Mouse (Mus musculus): Measurements from ENCODE around the gene Elp6. TPM values are rescaled to one million over a fixed set of nuclear protein-coding genes. Genes with fewer than 3 reads are reported as not detected.
"Not testable (repeated sequence)": the region's sequence is repeated elsewhere in the genome, so short reads cannot be mapped to it uniquely, and the experiment has no call there.

Gene Elp6
- total RNA-seq, 2 experiments from 2014 or later = 1.8 to 2.4 TPM

DNA sequence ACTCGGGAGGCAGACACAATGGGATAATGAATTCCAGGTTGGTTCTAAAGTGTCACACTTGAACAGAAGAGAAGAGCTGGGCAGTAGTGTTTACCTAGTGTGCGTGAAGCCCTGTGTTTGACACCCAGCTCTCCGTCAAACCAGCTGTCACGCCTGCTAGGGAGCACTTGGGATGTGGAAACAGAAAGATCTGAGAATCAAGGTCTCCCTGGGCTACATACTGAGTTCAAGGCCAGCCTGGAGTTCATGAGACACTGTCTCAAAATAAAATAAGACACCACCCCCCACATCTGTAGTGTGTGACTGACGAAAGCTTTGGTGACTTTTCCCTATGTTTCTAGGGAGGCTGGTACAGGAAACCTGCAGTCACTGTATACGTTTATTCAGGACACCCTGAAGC is 10.4 kb downstream of the Elp6 start:
- DNase-seq (ENCODE audit: low spot score) = no peak
- intact Hi-C loops (cut with DNase I) = no loop called here

DNA sequence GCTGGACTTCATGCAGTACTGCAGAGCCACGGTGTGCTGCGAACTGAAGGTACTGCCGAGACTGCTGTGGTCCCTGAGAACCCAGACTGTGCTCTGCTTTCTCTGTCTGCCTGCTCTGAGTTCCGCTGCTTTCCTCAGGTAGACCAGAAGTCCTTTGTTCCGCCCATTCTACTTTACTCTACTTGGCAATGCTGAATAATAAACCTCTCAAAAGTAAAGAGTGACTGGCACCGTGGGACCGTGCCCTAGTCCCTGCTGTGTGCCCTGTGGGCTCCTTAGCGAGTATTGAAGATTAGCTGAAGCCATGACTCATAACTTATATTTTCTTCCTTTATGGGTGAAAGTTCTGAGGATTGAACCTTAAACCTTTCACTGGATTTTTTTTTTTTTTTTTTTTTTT is 10.9 kb downstream of the Elp6 start:
- intact Hi-C loops (cut with DNase I) = no loop called here
- DNase-seq (ENCODE audit: low spot score) = no peak

DNA sequence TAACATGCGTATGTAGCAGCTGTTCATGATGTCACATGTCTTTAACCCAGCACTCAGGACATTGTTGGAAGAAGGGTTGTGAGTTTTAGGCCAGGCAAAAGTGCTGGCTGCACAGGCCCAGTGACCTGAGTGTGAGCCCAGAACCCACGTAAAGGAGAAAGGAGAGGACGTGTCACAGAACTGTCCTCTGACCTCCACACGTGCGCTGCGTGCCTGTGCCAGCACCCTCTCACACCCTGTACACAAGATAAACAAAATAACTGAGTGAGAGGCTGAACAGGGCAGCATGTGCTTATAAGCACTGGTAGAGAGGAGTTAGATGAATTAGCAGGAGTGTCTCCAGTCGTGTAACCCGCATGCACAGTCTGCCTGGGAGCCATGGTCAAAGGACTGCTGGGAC is 11.5 kb downstream of the Elp6 start:
- DNase-seq (ENCODE audit: low spot score) = no peak
- intact Hi-C loops (cut with DNase I) = no loop called here

DNA sequence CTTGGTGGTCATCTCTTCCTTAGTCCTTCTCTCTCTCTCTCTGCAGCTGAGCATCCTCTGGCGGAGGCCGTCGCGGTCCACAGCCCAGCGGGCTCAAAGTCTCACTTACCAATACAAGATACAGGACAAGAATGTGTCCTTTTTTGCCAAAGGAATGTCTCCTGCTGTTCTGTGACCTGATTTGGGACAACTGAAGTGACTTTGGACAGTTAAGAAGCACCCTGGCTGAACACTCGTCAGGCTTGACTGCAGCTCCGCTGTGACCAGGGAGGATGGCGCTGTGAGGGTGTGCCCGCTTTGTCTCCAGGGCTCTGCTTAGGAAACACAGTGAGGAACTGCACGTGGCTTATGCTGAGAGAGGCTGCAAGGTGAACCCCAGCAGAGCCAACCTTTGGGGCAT is 15.8 kb downstream of the Elp6 start:
- DNase-seq (ENCODE audit: low spot score) = no peak
- intact Hi-C loops (cut with DNase I) = no loop called here

- DNase-seq (ENCODE audit: low spot score) = no peak
- intact Hi-C loops (cut with DNase I) = no loop called here
Measured at GRCm38 (mm10) chr9:110322972-110323371, 18.0 kb downstream of the Elp6 start.

GRCm38 (mm10) chr9:110324181-110324580 is 19.2 kb downstream of the Elp6 start:
- intact Hi-C loops (cut with DNase I) = no loop called here
- no peak for DNase-seq (ENCODE audit: low spot score)

DNA sequence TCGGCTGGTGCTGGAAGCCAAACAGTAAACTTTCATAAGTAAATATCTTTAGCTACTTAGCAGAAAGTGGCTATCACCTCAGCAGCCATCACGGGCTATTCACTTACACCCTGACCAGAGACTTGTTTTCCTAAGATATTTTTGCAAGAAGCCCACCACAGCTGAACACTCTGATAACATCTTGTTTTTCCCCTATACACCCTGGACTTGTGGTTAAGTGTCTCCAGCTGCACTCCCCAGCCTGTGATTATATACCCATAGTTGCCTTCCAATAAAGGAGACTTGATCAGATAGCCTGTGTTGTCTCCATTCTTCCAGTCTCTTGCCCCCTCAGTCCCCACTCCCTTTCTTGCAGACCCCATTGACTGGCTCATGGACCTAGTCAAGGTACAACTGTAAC is 23.2 kb downstream of the Elp6 start:
- no peak for DNase-seq (ENCODE audit: low spot score)
- intact Hi-C loops (cut with DNase I) = no loop called here

DNA sequence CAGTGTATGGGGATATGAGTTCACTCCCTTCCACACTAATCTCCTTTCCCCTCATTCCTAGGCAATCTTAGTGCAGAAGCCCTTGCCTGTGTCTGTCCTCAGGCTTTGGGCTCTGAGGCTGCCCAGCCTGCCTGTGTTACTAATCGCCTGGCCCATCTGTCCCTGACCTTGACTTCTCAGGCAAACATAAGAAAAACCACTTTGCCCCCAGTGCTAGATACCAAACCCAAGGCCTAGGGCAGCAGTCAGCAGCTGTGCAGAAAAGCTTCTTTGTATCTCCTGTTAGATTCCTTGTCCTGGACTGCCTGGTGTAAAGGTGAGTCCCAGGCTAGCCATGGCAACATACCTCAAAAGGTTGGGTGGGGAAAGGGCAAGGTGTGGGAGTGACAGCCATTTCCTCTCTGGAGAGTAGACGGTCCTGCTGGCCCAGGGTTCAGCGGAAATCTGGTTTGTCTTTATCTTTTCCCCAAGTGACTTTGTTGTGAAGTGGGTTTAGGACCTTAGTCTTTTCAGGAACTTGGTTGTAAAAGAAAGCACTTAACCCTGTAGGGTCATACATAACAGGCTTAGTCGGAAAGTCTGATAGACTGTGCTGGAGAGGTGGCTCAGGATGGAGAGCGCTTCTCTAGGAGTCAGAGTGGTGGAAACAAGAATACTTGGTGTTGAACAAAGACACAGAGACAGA is 24.1 kb downstream of the Elp6 start:
- DNase-seq (ENCODE audit: low spot score) = no peak
- intact Hi-C loops (cut with DNase I) = no loop called here

DNA sequence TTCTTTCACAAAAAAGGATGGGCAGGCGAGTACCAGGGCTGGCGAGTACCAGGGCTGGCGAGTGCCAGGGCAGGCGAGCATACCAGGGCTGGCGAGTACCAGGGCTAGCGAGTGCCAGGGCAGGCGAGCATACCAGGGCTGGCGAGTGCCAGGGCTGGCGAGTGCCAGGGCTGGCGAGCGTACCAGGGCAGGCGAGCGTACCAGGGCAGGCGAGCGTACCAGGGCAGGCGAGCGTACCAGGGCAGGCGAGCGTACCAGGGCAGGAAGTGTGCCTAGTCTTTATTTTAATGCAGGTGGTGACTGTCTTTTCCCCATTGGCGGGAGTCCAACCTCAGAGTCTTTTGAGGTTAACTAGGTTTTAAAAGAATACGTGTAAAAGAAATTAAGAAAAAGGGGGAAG is 24.7 kb downstream of the Elp6 start:
- intact Hi-C loops (cut with DNase I) = loop anchor here (5.0 kb wide), 1 partner anchor 78 kb away; the partner anchor contains the start of gene Ptpn23
- no peak for DNase-seq (ENCODE audit: low spot score)

GRCm38 (mm10) chr9:110330341-110330740 is 25.4 kb downstream of the Elp6 start:
- DNase-seq (ENCODE audit: low spot score) = no peak
- intact Hi-C loops (cut with DNase I) = loop anchor here (5.0 kb wide), 1 partner anchor 77 kb away; the partner anchor contains the start of gene Ptpn23

GRCm38 (mm10) chr9:110330913-110331312 is 25.9 kb downstream of the Elp6 start:
- intact Hi-C loops (cut with DNase I) = loop anchor here (5.0 kb wide), 1 partner anchor 76 kb away; the partner anchor contains the start of gene Ptpn23

DNA sequence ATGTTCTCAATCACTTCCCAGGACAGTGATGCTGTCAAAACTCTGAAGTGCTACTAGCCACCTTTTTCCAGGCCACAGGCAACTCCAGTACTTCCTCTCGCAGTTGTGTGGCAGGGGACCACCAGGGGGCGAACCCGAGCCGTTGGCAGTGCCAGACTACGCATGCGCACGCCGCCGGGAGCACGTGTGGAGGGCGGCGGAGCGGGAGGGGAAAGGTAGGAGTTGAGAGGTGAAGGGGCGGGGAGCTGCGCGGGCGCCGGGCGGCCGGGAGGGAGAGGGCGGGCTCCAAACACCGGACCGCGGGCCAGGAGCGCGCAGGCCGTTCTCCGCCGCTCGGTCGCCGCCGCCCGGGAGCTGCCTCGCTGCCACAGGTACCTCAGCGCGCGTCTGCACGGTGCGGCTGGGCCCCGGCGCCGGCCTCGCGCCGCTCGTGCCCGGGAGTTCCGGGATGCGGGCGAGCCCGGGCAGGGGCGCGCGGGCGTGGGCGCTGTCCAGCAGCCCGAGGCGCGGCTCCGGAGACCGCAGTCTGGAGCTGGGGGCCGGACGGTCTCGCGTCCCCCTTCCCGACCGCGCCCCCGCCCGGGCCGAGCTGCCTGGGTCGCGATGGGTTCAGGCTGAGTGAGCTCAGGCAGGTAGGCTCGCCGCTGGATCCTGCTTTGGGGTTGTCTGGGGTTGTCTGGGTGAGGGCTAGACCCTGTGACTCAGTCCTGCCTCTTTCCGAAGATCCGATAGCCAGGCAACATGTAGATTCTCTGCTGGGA is 28.3 kb downstream of the Elp6 start, which contains the start of gene Scap:
Scap (plus strand) TSS at position 154 of the 761 bp plus-strand sequence.
- intact Hi-C loops (cut with DNase I) = loop anchor here (5.0 kb wide), 1 partner anchor 74 kb away; the partner anchor contains the start of gene Ptpn23
- peak; percentile 88 for DNase-seq (ENCODE audit: low spot score)

More at GRCm38 (mm10) chr9:110330913-110331312, 25.9 kb downstream of the Elp6 start:
- DNase-seq (ENCODE audit: low spot score) = not testable (repeated sequence)

DNA sequence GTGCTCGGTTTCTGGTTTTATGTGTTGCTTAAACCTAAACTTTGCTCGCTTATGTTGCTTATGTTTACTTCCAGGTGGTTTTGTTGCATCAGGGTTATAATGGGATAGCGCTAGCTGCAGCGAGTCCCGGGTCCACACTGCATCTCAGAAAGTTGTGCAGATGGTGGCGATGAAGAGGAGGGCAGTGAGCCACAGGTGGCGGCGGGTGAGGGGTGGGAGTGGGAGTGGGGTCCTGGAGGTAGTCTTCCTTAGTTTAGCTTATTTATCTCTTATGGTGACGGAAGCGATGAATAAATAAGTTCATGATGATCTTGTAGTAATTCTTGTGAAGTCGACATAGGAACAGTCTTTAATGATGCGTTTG is 28.9 kb downstream of the Elp6 start:
- intact Hi-C loops (cut with DNase I) = loop anchor here (5.0 kb wide), 1 partner anchor 73 kb away; the partner anchor contains the start of gene Ptpn23
- no peak for DNase-seq (ENCODE audit: low spot score)

GRCm38 (mm10) chr9:110334849-110335248 is 29.9 kb downstream of the Elp6 start:
- intact Hi-C loops (cut with DNase I) = loop anchor here (5.0 kb wide), 1 partner anchor 72 kb away; the partner anchor contains the start of gene Ptpn23
- DNase-seq (ENCODE audit: low spot score) = no peak

DNA sequence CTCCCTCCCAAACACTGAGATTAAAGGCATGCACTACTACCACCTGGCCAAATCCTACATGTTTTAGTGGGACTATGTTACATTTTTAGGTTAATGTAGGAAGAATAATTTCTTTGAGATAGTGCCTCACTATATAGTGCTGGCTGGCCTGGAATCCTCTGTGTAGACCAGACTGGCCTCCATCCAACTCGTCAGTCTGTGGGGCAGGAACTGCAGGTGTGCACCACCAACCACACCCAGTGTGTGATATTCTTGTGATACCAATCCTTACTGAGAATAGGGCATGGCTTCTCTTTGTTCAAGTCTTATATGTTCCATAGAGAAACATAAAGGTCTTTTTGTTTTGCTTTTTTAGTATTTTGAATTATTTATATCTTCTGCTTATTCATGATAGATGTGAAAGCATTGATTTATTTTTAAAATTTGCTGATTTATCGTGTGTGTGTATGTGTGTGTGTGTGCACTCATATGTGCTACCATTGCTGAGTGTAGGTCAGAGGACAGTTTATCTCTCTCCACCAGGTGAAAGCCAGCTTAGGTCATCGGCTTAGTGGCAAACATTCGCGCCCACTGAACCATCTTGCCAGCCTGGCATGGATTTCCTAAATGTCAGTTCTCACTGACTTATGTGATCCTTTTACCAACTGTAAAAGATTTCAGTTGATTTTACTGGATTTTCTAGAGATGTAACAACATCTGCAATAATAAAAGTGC is 35.2 kb downstream of the Elp6 start:
- DNase-seq (ENCODE audit: low spot score) = no peak
- intact Hi-C loops (cut with DNase I) = no loop called here

DNA sequence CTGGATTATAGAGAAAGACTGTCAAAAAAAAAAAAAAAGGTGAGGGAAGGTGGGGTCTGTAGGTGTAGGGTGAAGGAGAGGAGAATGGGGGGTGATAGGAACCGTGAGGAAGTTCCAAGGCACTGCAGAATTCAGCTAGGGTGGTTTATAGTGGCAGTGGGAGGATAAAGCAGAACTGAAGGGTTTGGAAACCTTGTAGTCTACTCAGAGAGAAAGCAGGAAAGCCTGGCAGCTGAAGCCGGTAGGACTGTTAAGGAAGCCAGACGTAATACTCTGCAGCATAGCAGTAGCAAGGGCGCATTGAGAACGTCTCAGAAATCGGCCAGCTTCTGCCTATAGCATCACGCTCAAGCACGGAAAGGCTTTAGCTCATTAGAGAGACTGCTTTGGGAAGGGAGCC is 37.0 kb downstream of the Elp6 start:
- DNase-seq (ENCODE audit: low spot score) = no peak
- intact Hi-C loops (cut with DNase I) = no loop called here

DNA sequence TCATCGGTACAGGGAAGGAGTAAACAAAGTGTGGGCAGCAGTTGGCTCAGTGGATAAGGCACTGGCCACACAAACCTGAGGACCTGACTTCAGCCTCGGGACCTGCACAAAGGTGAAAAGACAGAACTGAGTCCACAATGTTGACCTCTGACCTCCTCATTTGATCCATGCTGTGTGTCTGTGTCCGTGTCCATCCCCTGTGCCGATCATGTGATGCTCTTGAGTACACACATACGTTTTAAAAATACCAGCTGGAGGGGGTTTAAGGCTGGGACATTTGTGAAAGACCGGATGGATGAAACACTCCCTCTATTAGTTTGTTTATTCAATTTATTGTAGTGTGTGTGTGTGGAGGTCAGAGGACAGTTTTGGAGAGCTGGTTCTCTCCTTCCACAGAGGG is 38.8 kb downstream of the Elp6 start:
- DNase-seq (ENCODE audit: low spot score) = no peak
- intact Hi-C loops (cut with DNase I) = no loop called here

- DNase-seq (ENCODE audit: low spot score) = no peak
- intact Hi-C loops (cut with DNase I) = no loop called here
Measured at GRCm38 (mm10) chr9:110345057-110345739, 40.2 kb downstream of the Elp6 start.

GRCm38 (mm10) chr9:110348899-110349298 is 43.9 kb downstream of the Elp6 start:
- no peak for DNase-seq (ENCODE audit: low spot score)
- intact Hi-C loops (cut with DNase I) = no loop called here

GRCm38 (mm10) chr9:110350188-110350587 is 45.2 kb downstream of the Elp6 start:
- intact Hi-C loops (cut with DNase I) = no loop called here
- DNase-seq (ENCODE audit: low spot score) = no peak

Data from heart, postnatal 25 days (tissue).